Mouse (Mus musculus) heart, embryonic 15.5 days (tissue): Measurements from ENCODE around the gene Pds5a. TPM values are rescaled to one million over a fixed set of nuclear protein-coding genes. Genes with fewer than 3 reads are reported as not detected.
A peak's percentile ranks its signal among the peaks of the same experiment; 100 is the strongest.
"Not testable (repeated sequence)": the region's sequence is repeated elsewhere in the genome, so short reads cannot be mapped to it uniquely, and the experiment has no call there.

Source experiments
- ATAC-seq: fragments of 200-750 bp; cut with Nextera tagmentation; replicated peaks from 2 replicates; pipeline ENCODE4 v1.8.0; 2017; ENCODE audit warnings: low read depth, moderate TSS enrichment; ENCODE audit not compliant: insufficient number of reproducible peaks, insufficient read depth, low FRiP score
- H3K27ac ChIP-seq: fragments of 300-500 bp; sonication (generic); 2 replicates; pipeline ENCODE4 v1.5.1; 2015; ENCODE audit warnings: mild to moderate bottlenecking, inconsistent platforms
- H3K27me3 ChIP-seq: fragments of 300-500 bp; sonication (generic); 2 replicates; pipeline ENCODE4 v1.6.1; 2015; ENCODE audit warnings: inconsistent platforms
- H3K36me3 ChIP-seq: fragments of 300-500 bp; sonication (generic); 2 replicates; pipeline ENCODE4 v1.6.1; 2015; ENCODE audit warnings: mild to moderate bottlenecking, inconsistent platforms
- H3K4me1 ChIP-seq: fragments of 300-500 bp; sonication (generic); replicated peaks from 2 replicates; pipeline ENCODE4 v1.6.1; 2015; ENCODE audit warnings: inconsistent platforms
- H3K4me2 ChIP-seq: fragments of 300-500 bp; sonication (generic); 2 replicates; pipeline ENCODE4 v1.6.1; 2015; ENCODE audit warnings: inconsistent platforms, mild to moderate bottlenecking, moderate library complexity
- H3K4me3 ChIP-seq: fragments of 300-500 bp; sonication (generic); 2 replicates; pipeline ENCODE4 v1.5.1; 2015; ENCODE audit warnings: mild to moderate bottlenecking, inconsistent platforms
- H3K9ac ChIP-seq: fragments of 300-500 bp; sonication (generic); 2 replicates; pipeline ENCODE4 v1.6.1; 2015; ENCODE audit warnings: mild to moderate bottlenecking, inconsistent platforms
- H3K9me3 ChIP-seq: fragments of 300-500 bp; sonication (generic); replicated peaks from 2 replicates; pipeline ENCODE4 v1.6.1; 2016; ENCODE audit warnings: inconsistent platforms
- WGBS: fragments of 180-500 bp; shearing (Covaris S2); methylation state at CpG from one replicate; pipeline ENCODE4 v1.1.7; 2015; ENCODE audit warnings: mixed read lengths; 5-methylcytosine and 5-hydroxymethylcytosine counted together
- polyA plus RNA-seq: library from polyadenylated mRNA; unstranded; fragments of >200 nt; fragmentation: Nextera tagmentation; extraction: Ambion mirVana; gene quantifications from 2 replicates; pipeline ENCODE4 v1.2.1, GENCODE M21; 2015

Pds5a gene
- polyA plus RNA-seq, result 30.5 and 36.8 TPM in 2 replicates

DNA sequence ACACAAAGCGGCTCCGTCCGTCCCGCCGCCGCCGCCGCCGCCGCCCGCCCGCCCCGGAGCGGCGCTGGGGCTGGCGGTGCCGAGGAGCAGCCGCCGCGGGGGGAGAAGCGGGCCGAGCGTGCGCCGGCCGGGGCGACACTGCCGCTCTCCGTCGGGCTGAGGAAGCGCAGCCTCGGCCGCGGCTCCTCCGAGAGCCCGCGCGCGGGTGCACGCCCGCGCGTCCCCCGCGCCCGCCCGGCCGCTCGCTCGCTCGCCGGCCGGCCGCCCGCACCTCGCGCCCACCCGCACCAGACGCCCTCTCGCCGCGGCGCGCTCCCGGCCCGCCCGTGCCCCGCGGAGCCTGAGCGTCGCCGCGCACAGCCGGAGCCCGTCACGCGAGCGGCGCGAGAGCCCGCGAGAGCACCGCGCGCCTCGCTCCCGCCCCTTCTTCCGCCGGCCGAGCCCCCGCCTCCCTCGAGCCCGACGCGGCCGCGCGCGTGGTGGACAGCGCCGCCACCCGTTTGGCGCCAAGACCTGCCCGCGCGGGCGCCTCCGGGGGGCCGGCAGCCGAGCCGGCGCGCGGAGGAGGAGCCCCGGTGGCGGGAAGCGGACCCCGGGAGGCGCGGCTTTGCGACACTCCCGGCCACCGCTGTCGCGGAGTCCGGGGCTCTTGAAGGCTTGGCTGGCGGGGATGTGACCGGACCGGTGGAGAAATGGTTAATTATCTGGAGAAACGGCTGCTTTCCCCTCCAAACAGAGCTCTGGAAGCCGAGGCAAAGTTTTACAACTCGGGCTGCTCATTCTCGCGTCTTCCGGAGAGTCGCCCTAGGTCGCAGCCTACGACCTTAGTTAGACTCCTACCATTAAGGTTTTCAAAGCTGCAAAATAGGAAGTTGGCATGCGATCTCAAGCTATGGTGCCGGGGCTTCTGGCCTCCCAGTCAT lies at the start of gene Pds5a:
Pds5a (minus strand) TSS at position 438 of the 923 bp plus-strand sequence.
- under 1% methylated on average over 81 of the region's 140 CpGs for WGBS
- H3K36me3 ChIP-seq, result no peaks in the 10 kb centered on the region
- no peaks in the 10 kb centered on the region for H3K9me3 ChIP-seq
- H3K27ac ChIP-seq, result peak within 1 kb of the TSS; percentile 96
- peak; percentile 88 for ATAC-seq
- no peaks in the 10 kb centered on the region for H3K27me3 ChIP-seq
- peaks cover 25% of the 10 kb centered on the region for H3K4me1 ChIP-seq
- peak within 1 kb of the TSS; percentile 74 for H3K4me2 ChIP-seq
- H3K4me3 ChIP-seq, result peak within 1 kb of the TSS; percentile 94
- H3K9ac ChIP-seq, result peak within 1 kb of the TSS; percentile 96

DNA sequence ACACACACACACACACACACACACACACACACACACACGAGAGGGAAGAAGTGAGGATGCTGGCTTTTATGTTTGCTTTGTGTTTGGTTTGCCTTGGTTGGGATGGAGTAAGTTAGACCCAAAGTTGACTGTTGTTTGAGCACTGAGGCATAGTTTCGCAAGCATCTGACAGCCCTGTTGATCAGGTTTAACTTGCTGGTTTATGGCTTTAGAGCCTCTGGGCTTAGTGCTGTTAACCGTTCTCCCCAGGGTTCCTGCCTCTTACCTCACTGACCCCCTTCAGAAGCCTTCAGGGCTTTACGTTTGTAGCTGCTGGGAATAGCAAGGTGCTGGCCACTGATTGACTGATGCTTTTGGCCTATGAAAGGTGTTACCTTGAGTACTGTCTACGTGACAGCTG lies 48.8 kb upstream of the Pds5a start:
- 71% methylated on average over 5 of the region's 5 CpGs for WGBS
- ATAC-seq, result no peak
- H3K4me1 ChIP-seq, result no peaks in the 10 kb centered on the region
- no peak overlapping the region for H3K9ac ChIP-seq
- H3K4me3 ChIP-seq, result no peak overlapping the region
- H3K27ac ChIP-seq, result no peak overlapping the region
- H3K4me2 ChIP-seq, result no peak overlapping the region
- no peaks in the 10 kb centered on the region for H3K9me3 ChIP-seq
- H3K27me3 ChIP-seq, result no peaks in the 10 kb centered on the region
- no peaks in the 10 kb centered on the region for H3K36me3 ChIP-seq

DNA sequence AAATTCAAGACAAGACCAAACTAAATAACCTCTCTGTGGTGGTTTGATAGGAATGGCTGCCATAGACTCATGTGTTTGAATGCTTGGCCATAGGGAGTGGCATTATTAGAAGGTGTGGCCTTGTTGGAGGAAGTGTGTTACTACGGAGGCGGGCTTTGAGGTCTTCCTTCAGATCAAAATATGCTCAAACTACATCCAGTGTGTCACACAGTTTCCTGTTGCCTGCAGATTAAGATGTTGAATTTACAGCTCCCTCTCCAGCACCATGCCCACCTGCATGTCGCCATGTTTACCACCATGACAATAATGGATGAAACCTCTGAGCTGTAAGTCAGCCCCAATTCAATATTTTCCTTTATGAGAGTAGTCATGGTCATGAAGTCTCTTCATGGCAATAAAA lies 41.3 kb upstream of the Pds5a start:
- ATAC-seq, result no peak

DNA sequence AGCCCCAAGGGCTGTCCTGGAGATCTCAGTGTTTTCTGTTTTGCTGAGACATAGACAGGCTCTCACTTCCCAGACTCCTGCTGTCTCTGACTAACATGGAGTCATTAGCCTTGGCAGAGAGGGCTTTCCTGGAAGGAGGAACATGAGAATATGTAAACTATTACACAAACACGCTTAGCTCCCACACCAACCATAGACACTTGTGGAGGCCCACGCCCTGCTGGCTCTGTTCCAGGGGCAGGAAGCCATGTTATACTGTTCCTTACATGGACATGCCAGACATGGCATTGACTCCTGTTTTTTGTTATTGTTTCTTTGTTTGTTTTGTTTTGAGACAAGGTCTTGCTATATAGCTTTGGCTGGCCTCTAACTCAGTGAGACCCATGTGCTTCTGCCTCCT lies 37.5 kb upstream of the Pds5a start:
- Histone ChIP-seq H3K27ac (no peak overlapping the region), H3K27me3 (no peaks in the 10 kb centered on the region), H3K36me3 (no peaks in the 10 kb centered on the region), H3K9ac (no peak overlapping the region), H3K4me3 (no peak overlapping the region), H3K4me1 (peaks cover 13% of the 10 kb centered on the region), H3K9me3 (no peaks in the 10 kb centered on the region), H3K4me2 (no peak overlapping the region)
- no peak for ATAC-seq
- WGBS, result 78% methylated on average over 2 of the region's 2 CpGs

More for the DNA sequence above, 41.3 kb upstream of the Pds5a start:
- Histone ChIP-seq H3K4me3 (no peak overlapping the region), H3K27ac (no peak overlapping the region), H3K4me1 (no peaks in the 10 kb centered on the region), H3K27me3 (no peaks in the 10 kb centered on the region), H3K9me3 (no peaks in the 10 kb centered on the region), H3K4me2 (no peak overlapping the region), H3K9ac (no peak overlapping the region), H3K36me3 (no peaks in the 10 kb centered on the region)
- 89% methylated on average over 3 of the region's 3 CpGs for WGBS

DNA sequence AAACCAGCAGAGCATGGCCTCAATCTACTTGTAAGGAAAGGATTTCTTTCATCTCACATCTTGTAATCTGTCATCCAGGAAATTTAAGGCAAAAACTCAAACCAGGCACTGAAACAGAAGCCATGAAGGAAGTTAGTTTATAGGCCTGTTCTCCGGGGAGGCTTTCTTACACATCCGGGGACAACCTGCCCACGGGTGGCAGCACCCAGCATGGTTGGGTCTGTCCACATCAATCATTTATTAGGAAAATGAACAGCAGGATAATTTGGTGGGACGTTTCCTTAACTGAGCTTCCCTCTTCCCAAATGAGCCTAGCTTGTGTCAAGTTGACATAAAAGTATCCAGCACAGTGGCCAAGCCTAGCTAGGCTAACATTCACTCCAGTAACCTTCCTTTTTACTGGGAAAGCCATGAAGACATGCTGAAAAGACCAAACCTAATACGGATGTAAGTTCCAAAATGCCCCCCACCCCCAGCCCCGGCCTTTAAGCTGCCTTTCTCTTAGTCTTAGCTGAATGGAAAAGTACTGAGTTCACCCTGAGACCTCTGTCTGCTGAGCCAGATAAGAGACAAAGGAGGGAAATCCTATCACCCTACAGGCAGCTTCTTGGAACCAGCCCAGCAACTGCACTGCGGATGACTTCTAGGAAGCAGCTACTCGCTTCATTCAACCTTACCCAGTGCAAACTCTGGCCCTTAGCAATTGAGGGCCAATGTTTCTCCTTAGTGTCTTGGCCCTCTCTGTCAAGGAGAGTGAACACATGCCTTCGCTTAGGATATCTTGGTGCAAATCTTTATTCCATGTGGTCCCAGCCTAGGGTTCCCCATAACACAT lies 33.3 kb upstream of the Pds5a start:
- Histone ChIP-seq H3K9me3 (no peaks in the 10 kb centered on the region), H3K36me3 (no peaks in the 10 kb centered on the region), H3K4me2 (no peak overlapping the region), H3K27me3 (no peaks in the 10 kb centered on the region), H3K4me3 (no peak overlapping the region), H3K4me1 (peaks cover 16% of the 10 kb centered on the region), H3K27ac (peak overlapping the region; percentile 72), H3K9ac (no peak overlapping the region)
- peak; percentile 89 for ATAC-seq
- 34% methylated on average over 9 of the region's 9 CpGs for WGBS

DNA sequence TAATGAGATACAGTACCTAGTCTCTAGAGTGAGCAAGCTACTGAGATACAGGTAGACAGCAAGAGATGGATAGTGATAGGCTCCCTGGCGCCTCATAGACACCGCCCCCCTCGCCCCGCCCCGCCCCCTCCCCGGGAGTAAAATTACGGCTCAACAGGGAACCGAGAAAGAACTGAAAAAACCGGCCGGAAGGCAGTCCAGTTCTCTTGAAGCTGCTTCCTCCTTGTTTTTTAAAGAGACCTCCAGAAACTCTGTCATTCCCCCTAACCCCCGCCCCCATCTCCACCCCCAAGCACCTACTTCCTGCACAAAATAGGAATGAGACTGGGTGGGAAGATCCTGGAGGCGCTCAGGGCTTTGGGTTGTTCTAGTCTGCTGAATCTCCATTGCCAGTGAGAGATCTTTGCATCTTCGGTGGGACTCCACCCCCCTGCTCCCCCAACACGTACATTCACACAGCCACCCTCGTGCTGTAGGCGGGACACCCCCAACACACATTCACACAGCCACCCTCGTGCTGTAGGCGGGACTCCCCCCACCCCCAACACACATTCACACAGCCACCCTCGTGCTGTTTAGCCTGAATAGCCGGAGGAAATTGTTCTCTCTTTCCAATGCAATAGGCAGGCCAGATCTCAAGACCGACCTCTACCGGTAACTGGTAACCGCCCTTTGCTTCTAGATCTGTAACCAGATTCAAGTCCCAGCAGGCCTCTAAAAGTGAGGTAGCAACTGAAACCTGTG lies 26.4 kb upstream of the Pds5a start:
- Histone ChIP-seq H3K4me2 (peak overlapping the region; percentile 90), H3K9me3 (no peaks in the 10 kb centered on the region), H3K27me3 (no peaks in the 10 kb centered on the region), H3K4me3 (peak overlapping the region; percentile 55), H3K36me3 (no peaks in the 10 kb centered on the region), H3K27ac (peak overlapping the region; percentile 92), H3K4me1 (peaks cover 8% of the 10 kb centered on the region; the same call in 1 of the 2 replicates), H3K9ac (peak overlapping the region; percentile 52)
- peak; percentile 79 for ATAC-seq
- 3% methylated on average over 23 of the region's 23 CpGs for WGBS

DNA sequence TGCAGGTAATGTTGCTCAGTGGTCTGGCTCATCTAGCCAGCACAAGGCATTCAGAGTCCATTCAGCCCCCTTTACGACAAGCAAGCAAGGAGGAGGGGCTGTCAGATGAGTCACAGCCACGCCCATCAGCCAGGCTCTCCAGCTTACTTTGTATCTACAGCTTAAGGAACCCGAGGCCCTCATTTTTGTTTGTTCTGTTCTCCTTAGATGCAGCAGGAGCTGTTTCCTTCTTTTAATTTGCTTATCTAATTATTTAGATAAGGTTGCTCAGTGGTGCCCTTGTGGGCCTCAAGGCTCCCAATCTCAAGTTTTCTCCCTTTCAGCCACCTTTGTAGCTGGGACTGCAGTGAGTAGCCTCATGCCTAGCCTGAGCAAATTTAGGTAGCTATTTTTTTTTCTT lies 20.3 kb upstream of the Pds5a start:
- H3K9ac ChIP-seq, result no peak overlapping the region
- no peaks in the 10 kb centered on the region for H3K9me3 ChIP-seq
- ATAC-seq, result no peak
- no peak overlapping the region for H3K4me3 ChIP-seq
- WGBS, result 20% methylated on average over 3 of the region's 3 CpGs
- no peaks in the 10 kb centered on the region for H3K36me3 ChIP-seq
- no peak overlapping the region for H3K4me2 ChIP-seq
- peak overlapping the region; percentile 23; the same call in 1 of the 2 replicates for H3K27ac ChIP-seq
- H3K4me1 ChIP-seq, result 0 out of 2 replicates have a peak, but pooled peaks cover 4% of the 10 kb centered on the region
- H3K27me3 ChIP-seq, result no peaks in the 10 kb centered on the region

DNA sequence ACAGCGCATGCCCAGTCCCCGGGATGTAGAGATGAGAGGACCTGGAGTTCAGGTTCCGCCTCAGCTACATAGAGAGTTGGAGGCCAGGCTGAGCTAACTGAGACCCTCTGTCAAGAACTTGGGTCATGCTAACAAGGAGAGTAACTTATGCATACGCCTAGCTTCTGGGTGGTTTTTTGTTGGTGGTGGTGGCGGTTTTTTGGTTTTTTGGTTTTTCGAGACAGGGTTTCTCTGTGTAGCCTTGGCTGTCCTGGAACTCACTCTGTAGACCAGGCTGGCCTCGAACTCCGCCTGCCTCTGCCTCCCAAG lies 19.8 kb upstream of the Pds5a start:
- not testable (repeated sequence) for H3K27me3 ChIP-seq, H3K4me1 ChIP-seq, H3K4me3 ChIP-seq, ATAC-seq, H3K4me2 ChIP-seq, H3K9me3 ChIP-seq, H3K36me3 ChIP-seq, H3K9ac ChIP-seq
- WGBS, result 87% methylated on average over 8 of the region's 8 CpGs
- peak overlapping the region; percentile 45 for H3K27ac ChIP-seq

DNA sequence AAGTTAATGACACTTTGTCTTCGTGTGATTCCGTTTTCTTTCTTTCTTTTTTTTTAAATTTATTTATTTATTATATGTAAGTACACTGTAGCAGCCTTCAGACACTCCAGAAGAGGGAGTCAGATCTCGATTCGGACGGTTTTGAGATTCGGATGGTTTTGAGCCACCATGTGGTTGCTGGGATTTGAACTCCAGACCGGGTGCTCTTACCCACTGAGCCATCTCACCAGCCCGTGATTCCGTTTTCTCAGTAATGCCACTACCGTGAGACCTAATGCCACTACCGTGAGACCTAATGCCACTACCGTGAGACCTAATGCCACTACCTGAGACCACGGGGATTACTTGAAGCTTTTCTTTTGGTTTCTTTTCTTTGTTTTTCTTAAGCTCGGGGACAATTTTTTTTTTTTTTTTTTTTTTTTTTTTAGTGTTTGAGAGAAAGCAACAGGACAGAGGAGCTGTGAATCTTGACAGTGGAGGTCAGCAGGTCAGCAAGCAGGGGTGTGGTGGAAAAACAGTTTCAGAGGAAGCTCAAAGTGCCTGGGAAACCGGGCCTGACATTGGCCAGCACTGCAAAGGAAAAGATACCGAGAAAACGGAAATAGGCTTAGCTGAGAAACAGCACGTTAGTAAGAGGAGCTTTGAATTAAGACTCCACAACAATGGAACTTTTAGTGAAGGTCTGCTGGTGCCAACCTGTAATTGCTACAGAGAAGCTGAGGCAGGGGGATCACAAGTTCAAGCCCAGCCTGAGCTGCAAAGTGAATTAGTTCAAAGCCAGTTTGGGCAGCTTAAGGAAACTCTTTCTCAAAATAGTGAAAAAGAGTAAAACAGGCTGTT lies 19.2 kb upstream of the Pds5a start:
- WGBS, result 75% methylated on average over 18 of the region's 18 CpGs
- no peaks in the 10 kb centered on the region for H3K9me3 ChIP-seq
- H3K36me3 ChIP-seq, result no peaks in the 10 kb centered on the region
- no peak overlapping the region for H3K9ac ChIP-seq
- H3K4me1 ChIP-seq, result 0 out of 2 replicates have a peak, but pooled peaks cover 4% of the 10 kb centered on the region
- H3K4me3 ChIP-seq, result no peak overlapping the region
- no peak for ATAC-seq
- H3K27ac ChIP-seq, result peak overlapping the region; percentile 45
- H3K27me3 ChIP-seq, result no peaks in the 10 kb centered on the region
- H3K4me2 ChIP-seq, result no peak overlapping the region

DNA sequence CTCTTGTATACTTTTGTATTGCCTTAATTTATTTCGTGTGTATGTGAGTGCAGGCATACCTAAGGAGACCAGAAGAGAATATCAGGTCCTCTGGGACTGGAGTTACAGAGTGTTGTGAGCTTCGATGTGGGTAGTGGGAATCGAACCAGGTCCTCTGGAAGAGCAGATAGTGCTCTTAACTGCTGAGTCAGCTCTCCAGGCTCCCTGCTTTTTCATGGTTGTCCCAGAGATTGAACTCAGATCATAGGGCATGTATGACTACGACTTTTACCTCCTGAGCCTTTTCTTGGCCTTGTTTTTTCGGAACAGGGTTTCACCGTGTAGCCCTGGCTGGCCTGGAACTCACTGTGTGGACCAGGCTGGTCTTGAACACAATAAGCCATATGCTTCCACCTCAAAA lies 17.0 kb upstream of the Pds5a start:
- no peak for ATAC-seq
- H3K36me3 ChIP-seq, result no peaks in the 10 kb centered on the region
- H3K4me1 ChIP-seq, result 0 out of 2 replicates have a peak, but pooled peaks cover 4% of the 10 kb centered on the region
- H3K9me3 ChIP-seq, result no peaks in the 10 kb centered on the region
- no peaks in the 10 kb centered on the region for H3K27me3 ChIP-seq
- no peak overlapping the region for H3K27ac ChIP-seq
- whole genome bisulfite sequencing, result 83% methylated on average over 6 of the region's 6 CpGs
- no peak overlapping the region for H3K4me2 ChIP-seq
- H3K9ac ChIP-seq, result no peak overlapping the region
- no peak overlapping the region for H3K4me3 ChIP-seq
